Mouse (Mus musculus) kidney, adult 18-20 months (tissue): Measurements from ENCODE around the gene Six2.

Experiments
- DNase-seq: peaks from one replicate; pipeline ENCODE4 v3.0.0; 2021

Gene Six2

GRCm38 (mm10) chr17:85688236-85688910, at the start of gene Six2:
Gene Six2, minus strand, starts transcription at chr17:85688274.
- no peak for DNase-seq

GRCm38 (mm10) chr17:85737090-85737780, 49.2 kb upstream of the Six2 start:
- no peak for DNase-seq

- no peak for DNase-seq
Measured at GRCm38 (mm10) chr17:85731329-85731728, 43.3 kb upstream of the Six2 start.

- no peak for DNase-seq
Measured at GRCm38 (mm10) chr17:85730231-85731015, 42.3 kb upstream of the Six2 start.

GRCm38 (mm10) chr17:85728071-85728718, 40.1 kb upstream of the Six2 start:
- no peak for DNase-seq

- DNase-seq = no peak
Measured at GRCm38 (mm10) chr17:85725988-85726387, 37.9 kb upstream of the Six2 start.

- no peak for DNase-seq
Measured at GRCm38 (mm10) chr17:85723166-85723565, 35.1 kb upstream of the Six2 start.

GRCm38 (mm10) chr17:85717266-85717665, 29.2 kb upstream of the Six2 start:
- no peak for DNase-seq

GRCm38 (mm10) chr17:85715784-85716183, 27.7 kb upstream of the Six2 start:
- no peak for DNase-seq

GRCm38 (mm10) chr17:85714370-85714769, 26.3 kb upstream of the Six2 start:
- DNase-seq = no peak

- DNase-seq = no peak
Measured at GRCm38 (mm10) chr17:85712874-85713273, 24.8 kb upstream of the Six2 start.

- no peak for DNase-seq
Measured at GRCm38 (mm10) chr17:85704369-85705260, 16.5 kb upstream of the Six2 start.

- DNase-seq = no peak
Measured at GRCm38 (mm10) chr17:85700028-85700427, 12.0 kb upstream of the Six2 start.

GRCm38 (mm10) chr17:85698643-85699042, 10.6 kb upstream of the Six2 start:
- no peak for DNase-seq

GRCm38 (mm10) chr17:85697976-85698375, 9.9 kb upstream of the Six2 start:
- DNase-seq = no peak

GRCm38 (mm10) chr17:85694499-85694898, 6.4 kb upstream of the Six2 start:
- DNase-seq = no peak

- DNase-seq = no peak
Measured at GRCm38 (mm10) chr17:85693101-85693500, 5.0 kb upstream of the Six2 start.

- DNase-seq = no peak
Measured at GRCm38 (mm10) chr17:85692594-85692993, 4.5 kb upstream of the Six2 start.

GRCm38 (mm10) chr17:85691701-85692536, 3.8 kb upstream of the Six2 start:
- no peak for DNase-seq

- DNase-seq = no peak
Measured at GRCm38 (mm10) chr17:85690969-85691335, 2.9 kb upstream of the Six2 start.

- DNase-seq = no peak
Measured at GRCm38 (mm10) chr17:85690323-85690968, 2.4 kb upstream of the Six2 start.
